In genomic region chr1:132585376-132585775, GRCm38 (mm10) we compare ENCODE assay signal across 25 mouse cellular contexts. TPM values are rescaled to one million over a fixed set of nuclear protein-coding genes. Genes with fewer than 3 reads are reported as not detected.
DNase-seq lines count a peak whose midpoint lies in the region; ATAC-seq lines count a peak whose summit lies in the region.
"Had no signal": no experiment of that assay in that cellular context is flagged by ENCODE, and none has a peak within 500 bp of the region (broad histone marks: within the 10 kb centered on the region; RNA-seq: fewer than 3 reads in every experiment).

No protein-coding gene starts in this region.

- no peaks in the 10 kb centered on the region for H3K27me3 ChIP-seq in neural tube, embryonic 13.5 days
- no peaks in the 10 kb centered on the region for H3K27me3 ChIP-seq in neural tube, embryonic 15.5 days (replicated peaks)
- no peaks in the 10 kb centered on the region for H3K27me3 ChIP-seq in forebrain, embryonic 15.5 days
- no peaks in the 10 kb centered on the region for H3K27me3 ChIP-seq in midbrain, embryonic 10.5 days (ENCODE audit: low read depth, poor library complexity, severe bottlenecking)
- no peaks in the 10 kb centered on the region for H3K27me3 ChIP-seq in midbrain, embryonic 16.5 days (ENCODE audit: control insufficient read depth, insufficient read depth, low read depth, low read length)
- H3K27me3 ChIP-seq: embryonic facial prominence, embryonic 12.5 days; limb, embryonic 12.5 days; stomach, embryonic 15.5 days had no signal

- no peak overlapping the region for H3K4me3 ChIP-seq in neural tube, embryonic 13.5 days
- no peak overlapping the region for H3K4me3 ChIP-seq in neural tube, embryonic 15.5 days (replicated peaks)
- no peak overlapping the region for H3K4me3 ChIP-seq in forebrain, embryonic 15.5 days
- no peak overlapping the region for H3K4me3 ChIP-seq in midbrain, embryonic 10.5 days
- H3K4me3 ChIP-seq in midbrain, embryonic 16.5 days (ENCODE audit: low read depth, low read length): no peak overlapping the region
- H3K4me3 ChIP-seq: embryonic facial prominence, embryonic 12.5 days; gastrocnemius, adult 2 months; heart, embryonic 10.5 days; limb, embryonic 12.5 days; stomach, embryonic 15.5 days had no signal

- no peak for ATAC-seq in neural tube, embryonic 13.5 days (ENCODE audit: low read depth)
- no peak for ATAC-seq in neural tube, embryonic 15.5 days (ENCODE audit: low FRiP score)
- no peak for ATAC-seq in forebrain, embryonic 15.5 days (replicated peaks)
- ATAC-seq in midbrain, embryonic 16.5 days: peak; percentile 33
- ATAC-seq in megakaryocyte progenitor cell, adult 5-6 weeks (replicated peaks; ENCODE audit: poor library complexity): no peak
- ATAC-seq: CD4-positive, CD25-positive, alpha-beta regulatory T cell, adult 4 months; liver, postnatal 0 days; lung, postnatal 0 days had no signal

- H3K4me1 ChIP-seq in neural tube, embryonic 13.5 days (replicated peaks): peaks cover 65% of the 10 kb centered on the region
- peaks cover 34% of the 10 kb centered on the region for H3K4me1 ChIP-seq in neural tube, embryonic 15.5 days
- peaks cover 49% of the 10 kb centered on the region for H3K4me1 ChIP-seq in forebrain, embryonic 15.5 days
- H3K4me1 ChIP-seq in midbrain, embryonic 10.5 days: peaks cover 83% of the 10 kb centered on the region
- peaks cover 45% of the 10 kb centered on the region for H3K4me1 ChIP-seq in midbrain, embryonic 16.5 days (ENCODE audit: control insufficient read depth, insufficient read depth, low read length)
- H3K4me1 ChIP-seq: stomach, embryonic 15.5 days had no signal

- 32% methylated on average over 4 of the region's 4 CpGs for WGBS in neural tube, embryonic 13.5 days
- 22% methylated on average over 4 of the region's 4 CpGs for WGBS in neural tube, embryonic 15.5 days
- 12% methylated on average over 4 of the region's 4 CpGs for WGBS in forebrain, embryonic 15.5 days
- WGBS in midbrain, embryonic 10.5 days: 69% methylated on average over 4 of the region's 4 CpGs
- WGBS in midbrain, embryonic 16.5 days: 13% methylated on average over 4 of the region's 4 CpGs

- peak overlapping the region; percentile 53 for H3K27ac ChIP-seq in neural tube, embryonic 13.5 days (replicated peaks)
- H3K27ac ChIP-seq in neural tube, embryonic 15.5 days (replicated peaks): no peak overlapping the region
- peak overlapping the region; percentile 76 for H3K27ac ChIP-seq in forebrain, embryonic 15.5 days (replicated peaks)
- H3K27ac ChIP-seq in midbrain, embryonic 10.5 days (replicated peaks): peak overlapping the region; percentile 84; the same call in 1 of the 2 replicates
- H3K27ac ChIP-seq in midbrain, embryonic 16.5 days (ENCODE audit: low read length): peak overlapping the region; percentile 72
- H3K27ac ChIP-seq: embryonic facial prominence, embryonic 12.5 days; gastrocnemius, adult 2 months; heart, embryonic 10.5 days; kidney, postnatal 0 days; limb, embryonic 12.5 days; macrophage; stomach, embryonic 15.5 days had no signal

- H3K9ac ChIP-seq in neural tube, embryonic 13.5 days: peak overlapping the region; percentile 10; the same call in 1 of the 2 replicates
- no peak overlapping the region for H3K9ac ChIP-seq in neural tube, embryonic 15.5 days (replicated peaks)
- no peak overlapping the region for H3K9ac ChIP-seq in forebrain, embryonic 15.5 days (replicated peaks)
- peak overlapping the region; percentile 7; the same call in 1 of the 2 replicates for H3K9ac ChIP-seq in midbrain, embryonic 16.5 days (ENCODE audit: low read depth, low read length)
- H3K9ac ChIP-seq: embryonic facial prominence, embryonic 12.5 days; limb, embryonic 12.5 days; liver, postnatal 0 days; stomach, embryonic 15.5 days had no signal

- H3K4me2 ChIP-seq in neural tube, embryonic 13.5 days: no peak overlapping the region
- H3K4me2 ChIP-seq in neural tube, embryonic 15.5 days: no peak overlapping the region
- no peak overlapping the region for H3K4me2 ChIP-seq in forebrain, embryonic 15.5 days (replicated peaks)
- H3K4me2 ChIP-seq in midbrain, embryonic 16.5 days (ENCODE audit: low read length): no peak overlapping the region
- H3K4me2 ChIP-seq: embryonic facial prominence, embryonic 12.5 days; limb, embryonic 12.5 days; liver, embryonic 11.5 days; stomach, embryonic 15.5 days had no signal

- H3K9me3 ChIP-seq in neural tube, embryonic 13.5 days: no peaks in the 10 kb centered on the region
- no peaks in the 10 kb centered on the region for H3K9me3 ChIP-seq in neural tube, embryonic 15.5 days (replicated peaks)
- no peaks in the 10 kb centered on the region for H3K9me3 ChIP-seq in forebrain, embryonic 15.5 days
- no peaks in the 10 kb centered on the region for H3K9me3 ChIP-seq in midbrain, embryonic 10.5 days (replicated peaks)
- H3K9me3 ChIP-seq in midbrain, embryonic 16.5 days (replicated peaks; ENCODE audit: control insufficient read depth, low read length, poor library complexity, severe bottlenecking): no peaks in the 10 kb centered on the region
- H3K9me3 ChIP-seq: embryonic facial prominence, embryonic 12.5 days; heart, embryonic 10.5 days; limb, embryonic 12.5 days; stomach, embryonic 15.5 days had no signal

- peaks cover 33% of the 10 kb centered on the region for H3K36me3 ChIP-seq in neural tube, embryonic 13.5 days
- H3K36me3 ChIP-seq in neural tube, embryonic 15.5 days: peaks cover 4% of the 10 kb centered on the region
- H3K36me3 ChIP-seq in forebrain, embryonic 15.5 days: 0 out of 2 replicates have a peak, but pooled peaks cover 5% of the 10 kb centered on the region
- no peaks in the 10 kb centered on the region for H3K36me3 ChIP-seq in midbrain, embryonic 10.5 days
- peaks cover 2% of the 10 kb centered on the region; the same call in 1 of the 2 replicates for H3K36me3 ChIP-seq in midbrain, embryonic 16.5 days (ENCODE audit: control insufficient read depth, insufficient read depth, low read length)
- H3K36me3 ChIP-seq: embryonic facial prominence, embryonic 12.5 days; heart, embryonic 10.5 days; limb, embryonic 12.5 days; stomach, embryonic 15.5 days had no signal

- DNase-seq in midbrain, embryonic 10.5 days (ENCODE audit: low spot score): no peak
- DNase-seq in thymus, postnatal 10 days (ENCODE audit: low spot score in 2 of 2): no peak
- no peak for DNase-seq in spleen, postnatal 36 days (ENCODE audit: low spot score in 2 of 2)
- DNase-seq: adrenal gland, postnatal 36 days; cerebellum, adult 11 months; cerebellum, postnatal 14 days; gastrocnemius, adult 2 months; heart, postnatal 4 days; kidney, adult 2 months; liver, postnatal 0 days; retina, postnatal 1 day had no signal

RNA-seq across cellular contexts. Expression of gene Cntn2, which starts 42.3 kb away (rescaled TPM):
- polyA plus RNA-seq in neural tube, embryonic 13.5 days (2015; fragmentation: Nextera tagmentation; extraction: Ambion mirVana): 84.9 and 102 TPM in 2 replicates
- polyA plus RNA-seq in neural tube, embryonic 15.5 days (2015; fragmentation: Nextera tagmentation; extraction: Ambion mirVana): 17.7 and 22.1 TPM in 2 replicates
- 117 and 137 TPM in 2 replicates for polyA plus RNA-seq in forebrain, embryonic 15.5 days (2015; fragmentation: Nextera tagmentation; extraction: Ambion mirVana)
- polyA plus RNA-seq in midbrain, embryonic 10.5 days (2016; fragmentation: Nextera tagmentation; extraction: Ambion mirVana): 14.2 and 34.9 TPM in 2 replicates
- 28.2 and 34.6 TPM in 2 replicates for polyA plus RNA-seq in midbrain, embryonic 16.5 days (2015; fragmentation: Nextera tagmentation; extraction: Ambion mirVana)
- total RNA-seq in megakaryocyte progenitor cell, adult 5-6 weeks (2015): not detected in 2 replicates
- total RNA-seq in megakaryocyte progenitor cell, adult 5-6 weeks (2017): not detected in 2 replicates
- total RNA-seq: adrenal gland, postnatal 36 days had no signal
- polyA plus RNA-seq: CD4-positive, CD25-positive, alpha-beta regulatory T cell, adult 4 months; macrophage had no signal

Comparison
In these comparisons a context has a peak if more than half of its experiments do, and no peak if none do; other contexts are left out.
1. H3K9ac ChIP-seq: peak in neural tube, embryonic 13.5 days (single experiment) and midbrain, embryonic 16.5 days (single experiment); none in neural tube, embryonic 15.5 days (single experiment) and forebrain, embryonic 15.5 days (single experiment).